Mouse (Mus musculus) layer of hippocampus, adult 9-11 months (tissue): ENCODE data around the gene Zfp428.
A peak's percentile ranks its signal among the peaks of the same experiment; 100 is the strongest.

Experiments used
- DNase-seq: peaks from one replicate; pipeline ENCODE4 v3.0.0; 2022

The Zfp428 gene

DNA sequence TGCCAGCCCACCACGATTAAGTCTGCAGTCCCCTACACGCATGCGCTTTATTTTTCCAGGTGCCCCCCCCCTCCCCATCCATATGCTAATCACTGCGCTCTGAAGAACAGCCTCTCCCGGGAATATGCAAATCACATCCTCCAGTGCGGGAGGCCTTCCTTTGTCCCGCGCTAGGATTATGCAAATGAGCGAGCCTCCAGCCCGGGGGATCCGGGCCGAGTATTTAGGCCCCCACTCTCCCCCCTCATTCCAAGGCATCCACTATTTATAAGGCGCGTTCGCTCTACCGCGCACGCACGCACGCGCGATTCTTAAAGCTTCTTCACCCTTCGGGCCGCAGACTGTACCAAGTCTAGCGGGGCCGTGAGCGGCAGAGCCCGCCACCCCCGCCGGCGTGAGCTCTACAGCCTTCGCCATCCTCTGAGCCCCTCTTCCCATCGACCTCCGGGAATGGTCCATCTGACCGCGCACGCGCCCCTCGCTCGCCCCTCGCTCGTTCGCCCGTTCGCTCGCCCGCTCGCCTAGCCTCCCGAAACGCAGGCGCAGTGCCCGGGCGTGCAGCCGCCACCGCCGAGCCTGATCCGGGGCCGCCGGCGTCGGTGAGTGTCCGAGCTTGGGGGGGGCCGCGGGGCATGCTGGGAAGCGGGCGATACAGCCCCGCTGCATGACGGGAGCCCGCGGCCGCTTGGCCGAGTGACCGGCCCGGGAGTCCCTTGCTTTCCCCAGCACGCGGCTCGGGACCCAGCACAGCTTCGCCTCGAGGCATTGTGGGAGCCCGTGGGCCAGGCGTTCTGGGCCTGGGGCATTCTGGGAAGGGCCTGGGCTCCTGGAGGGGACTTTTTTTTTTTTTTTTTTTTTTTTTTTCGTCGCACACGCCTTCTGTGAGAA is at the start of gene Zfp428:
Gene Zfp428 (plus strand): TSS at position 169 of the 888 bp plus-strand sequence.
- peak; percentile 79 for DNase-seq

GRCm38 (mm10) chr7:24457726-24458370 is 49.0 kb upstream of the Zfp428 start:
- no peak for DNase-seq

- DNase-seq: no peak
Observed at GRCm38 (mm10) chr7:24459440-24459839, 47.4 kb upstream of the Zfp428 start.

DNA sequence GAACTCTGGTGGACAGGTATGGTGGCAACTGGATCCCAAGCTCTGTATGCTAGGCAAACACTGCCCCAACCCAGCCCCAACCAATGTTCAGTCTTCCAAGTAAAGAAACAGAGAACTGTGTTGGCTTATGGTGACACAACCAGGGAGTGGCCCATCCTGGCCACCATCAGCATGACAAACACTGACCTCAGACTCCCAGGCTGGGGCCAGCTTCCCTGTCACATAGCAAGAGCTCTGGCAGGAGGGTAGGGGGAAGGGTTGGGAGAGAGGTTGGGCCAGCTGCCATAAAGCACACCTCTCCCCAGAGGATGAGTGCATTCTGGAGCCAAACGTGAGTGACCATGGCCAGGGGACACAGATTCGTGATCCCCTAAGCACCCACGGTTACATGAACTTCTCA is 47.0 kb upstream of the Zfp428 start:
- DNase-seq: no peak

DNA sequence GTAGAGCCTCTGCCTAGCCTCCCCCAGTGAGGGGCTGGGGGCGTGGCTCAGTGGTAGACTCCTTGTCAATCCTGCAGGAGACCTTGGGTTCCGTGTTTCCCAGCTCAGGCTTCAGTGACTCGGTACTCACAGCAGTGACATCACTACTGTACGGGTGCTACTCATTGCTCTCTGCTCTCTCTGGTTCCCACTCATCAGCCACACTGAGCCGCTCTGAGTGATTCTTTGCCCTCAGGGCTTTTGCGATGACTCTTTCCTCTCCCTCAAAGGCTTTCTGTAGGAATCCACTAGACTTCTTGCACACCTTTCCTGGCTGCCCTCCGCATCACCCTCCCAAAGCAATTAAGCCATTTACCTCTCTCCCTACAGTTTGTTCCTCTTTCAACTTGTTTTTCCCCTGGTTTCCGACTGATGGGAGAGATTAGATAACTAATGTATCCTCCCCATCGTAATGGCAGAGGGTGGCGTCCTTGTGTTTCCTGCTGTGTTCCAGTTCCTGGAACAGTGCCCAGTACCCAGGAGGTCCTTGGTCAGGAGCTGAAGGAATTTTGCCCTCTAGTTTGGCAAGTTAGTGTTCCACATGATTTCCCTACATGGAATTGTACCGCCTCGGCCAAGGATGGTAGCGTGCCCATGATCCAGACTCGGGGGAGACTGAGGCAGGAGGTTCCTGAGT is 45.3 kb upstream of the Zfp428 start:
- no peak for DNase-seq

DNA sequence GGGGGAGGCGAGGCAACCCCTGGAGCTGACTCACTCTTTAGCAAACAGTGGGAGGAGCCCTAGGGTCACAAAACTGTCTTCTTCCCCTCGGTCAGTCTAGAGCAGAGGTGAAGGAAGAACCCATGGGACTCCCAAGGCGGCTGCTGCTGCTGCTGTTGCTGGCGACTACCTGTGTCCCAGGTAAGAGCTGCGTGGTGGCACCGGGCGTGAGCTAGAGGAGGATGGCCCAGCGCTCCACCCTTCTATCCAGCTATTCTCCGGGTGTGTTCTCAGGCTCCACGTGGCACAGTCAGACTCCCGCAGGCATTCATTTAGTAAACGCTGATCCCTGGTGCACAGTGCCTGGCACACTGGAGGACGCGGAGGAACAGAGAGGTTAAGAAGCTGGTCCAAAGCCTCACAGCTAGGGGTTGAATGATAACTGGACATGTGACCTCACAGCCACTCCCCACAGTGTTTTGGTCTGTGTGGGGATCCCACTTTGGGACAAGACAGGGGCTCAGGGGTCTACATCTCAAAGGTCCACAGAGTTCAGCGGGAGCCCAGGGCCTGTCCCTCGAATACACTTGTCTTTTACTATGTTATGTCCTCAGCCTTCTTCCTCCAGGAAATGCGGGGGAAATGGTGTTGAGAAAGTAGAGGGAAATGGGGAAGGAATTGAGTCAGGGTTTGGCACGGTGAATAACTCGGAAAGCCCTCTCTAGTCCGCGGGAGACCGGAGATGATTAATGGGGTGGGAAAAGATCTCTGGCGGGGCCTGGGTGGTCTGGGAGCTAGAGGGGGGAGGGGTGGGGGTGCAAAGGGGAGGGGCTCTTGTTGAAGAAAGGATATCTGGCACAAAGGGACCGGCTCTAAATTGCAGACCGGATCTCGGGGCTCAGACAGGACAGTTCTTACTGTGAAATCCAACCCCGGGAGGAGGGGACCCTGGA is 44.2 kb upstream of the Zfp428 start, which contains the start of gene Plaur:
Gene Plaur (plus strand): TSS at position 97 of the 932 bp plus-strand sequence.
- no peak for DNase-seq

GRCm38 (mm10) chr7:24466835-24467234 is 40.0 kb upstream of the Zfp428 start:
- no peak for DNase-seq

DNA sequence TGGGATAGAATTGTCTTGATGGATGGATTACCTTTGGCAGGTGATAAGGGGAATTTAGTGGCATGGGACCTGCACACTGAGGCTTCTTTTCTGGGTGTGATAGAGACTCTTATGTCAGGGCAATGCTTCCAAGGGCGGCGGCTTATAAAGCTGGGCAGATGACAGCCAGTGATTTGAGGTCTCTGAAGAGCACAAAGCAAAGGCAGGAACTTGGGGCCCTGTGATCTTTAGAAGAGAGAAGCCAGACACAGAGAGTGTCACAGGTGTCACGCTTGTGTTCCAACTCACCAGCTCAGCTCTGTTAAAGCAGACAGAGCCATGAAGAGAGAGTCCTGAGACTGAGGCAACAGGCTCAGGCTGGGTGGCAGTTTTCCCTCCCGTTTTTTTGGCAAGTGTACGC is 38.9 kb upstream of the Zfp428 start:
- no peak for DNase-seq

GRCm38 (mm10) chr7:24469126-24469525 is 37.7 kb upstream of the Zfp428 start:
- no peak for DNase-seq

GRCm38 (mm10) chr7:24470356-24470755 is 36.5 kb upstream of the Zfp428 start:
- DNase-seq: no peak

DNA sequence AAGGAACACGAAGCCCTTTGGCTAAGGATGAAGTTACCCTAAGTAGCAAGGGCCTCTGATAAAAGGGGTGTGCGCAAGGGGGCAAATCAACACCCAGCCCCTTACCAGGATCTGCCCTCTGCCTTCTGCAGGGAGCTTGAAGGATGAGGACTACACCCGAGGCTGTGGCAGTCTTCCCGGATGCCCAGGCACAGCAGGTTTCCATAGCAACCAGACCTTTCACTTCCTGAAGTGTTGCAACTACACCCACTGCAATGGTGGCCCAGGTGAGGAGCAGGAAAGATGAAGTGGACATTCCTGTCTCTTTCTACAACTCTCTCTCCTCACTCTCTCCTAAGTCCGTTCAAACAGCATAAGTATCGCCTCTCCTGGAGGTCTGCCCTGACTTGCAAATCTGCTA is 34.4 kb upstream of the Zfp428 start:
- no peak for DNase-seq

GRCm38 (mm10) chr7:24472937-24473336 is 33.9 kb upstream of the Zfp428 start:
- DNase-seq: no peak

GRCm38 (mm10) chr7:24473913-24474529 is 32.8 kb upstream of the Zfp428 start:
- peak; percentile 69 for DNase-seq

DNA sequence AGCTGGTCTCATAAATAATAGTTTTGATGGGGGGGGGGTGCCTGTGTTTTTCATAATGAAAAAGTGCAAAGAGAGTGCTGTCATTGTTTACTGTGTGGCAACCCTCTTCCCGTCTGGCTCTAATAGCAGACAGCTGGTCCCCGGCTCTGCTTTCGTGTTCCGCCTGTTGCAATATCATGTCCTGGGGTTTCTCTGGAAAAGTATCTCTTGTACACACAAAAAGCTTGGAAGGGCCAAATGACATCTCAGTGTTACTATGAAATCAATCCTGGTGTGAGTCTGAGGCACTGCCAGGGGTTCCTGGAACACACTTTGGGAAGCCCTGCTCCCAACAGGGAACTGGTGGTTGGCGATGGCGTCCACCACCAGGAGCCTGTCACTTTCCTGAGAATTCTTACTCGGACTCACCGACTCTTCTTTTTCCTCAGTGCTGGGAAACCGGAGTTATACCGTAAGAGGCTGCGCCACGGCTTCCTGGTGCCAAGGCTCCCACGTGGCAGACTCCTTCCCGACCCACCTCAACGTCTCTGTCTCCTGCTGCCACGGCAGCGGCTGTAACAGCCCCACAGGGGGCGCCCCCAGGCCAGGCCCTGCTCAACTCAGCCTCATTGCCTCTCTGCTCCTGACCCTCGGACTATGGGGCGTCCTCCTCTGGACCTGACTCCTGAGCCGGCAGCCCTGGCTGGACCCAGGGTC is 31.8 kb upstream of the Zfp428 start:
- DNase-seq: peak; percentile 77

DNA sequence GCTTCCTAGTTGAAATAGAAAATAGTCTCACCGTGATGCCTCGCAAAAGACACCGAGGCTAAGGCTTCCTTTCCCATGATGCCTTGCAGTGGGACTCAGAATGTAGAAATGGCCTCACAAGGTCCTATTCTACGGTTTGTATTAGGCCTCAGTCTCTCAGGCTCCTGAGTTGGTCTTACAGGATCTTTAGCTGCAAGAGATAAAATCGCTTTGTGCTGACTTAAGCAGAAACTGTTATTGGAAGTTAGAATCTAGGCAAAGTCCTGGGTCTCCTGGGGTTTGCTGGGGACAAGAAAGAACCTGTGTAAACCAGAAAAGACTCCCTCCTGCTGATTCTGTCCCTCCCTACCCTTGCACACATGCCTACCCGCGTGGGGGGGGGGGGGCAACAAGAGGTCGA is 30.5 kb upstream of the Zfp428 start:
- DNase-seq: no peak

GRCm38 (mm10) chr7:24476856-24477255 is 29.9 kb upstream of the Zfp428 start:
- DNase-seq: no peak

DNA sequence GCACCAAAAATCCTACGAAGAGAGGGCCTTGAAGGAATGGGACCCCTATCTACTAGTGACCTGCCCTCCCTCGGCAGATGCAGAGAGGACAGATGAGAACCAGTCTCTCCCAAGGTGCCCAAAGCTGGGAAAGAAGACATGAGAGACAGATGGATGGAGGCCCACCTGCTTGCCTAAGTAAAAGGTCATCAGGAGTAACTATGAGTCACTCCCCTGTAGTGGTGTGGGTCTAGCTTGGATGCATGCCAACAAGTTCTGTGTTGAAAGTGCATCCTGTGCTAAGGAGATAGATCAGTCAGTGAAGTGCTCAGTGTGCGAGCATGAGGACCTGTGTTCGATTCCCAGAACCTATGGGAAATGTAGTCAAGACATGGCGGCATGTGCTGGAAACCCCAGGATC is 27.9 kb upstream of the Zfp428 start:
- DNase-seq: no peak

DNA sequence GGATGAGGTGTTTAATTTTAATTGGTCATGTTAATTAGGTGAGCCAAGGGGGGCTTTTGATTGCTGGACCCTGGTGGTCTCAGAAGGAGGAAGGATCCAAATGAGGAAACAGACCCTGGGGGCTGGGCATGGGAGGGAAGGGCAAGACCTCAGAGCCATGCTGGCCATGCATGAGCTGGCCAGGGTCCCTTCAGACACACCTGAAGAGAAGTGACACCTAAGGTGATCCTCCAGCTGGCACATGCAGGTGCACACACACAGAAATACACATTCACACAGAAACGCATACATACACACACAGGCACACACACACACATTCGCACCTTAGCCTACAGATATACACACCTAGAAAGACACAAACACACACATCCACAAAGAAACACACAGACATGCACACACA is 27.1 kb upstream of the Zfp428 start:
- no peak for DNase-seq

- DNase-seq: peak; percentile 59
Observed at GRCm38 (mm10) chr7:24480121-24480941, 26.5 kb upstream of the Zfp428 start.

DNA sequence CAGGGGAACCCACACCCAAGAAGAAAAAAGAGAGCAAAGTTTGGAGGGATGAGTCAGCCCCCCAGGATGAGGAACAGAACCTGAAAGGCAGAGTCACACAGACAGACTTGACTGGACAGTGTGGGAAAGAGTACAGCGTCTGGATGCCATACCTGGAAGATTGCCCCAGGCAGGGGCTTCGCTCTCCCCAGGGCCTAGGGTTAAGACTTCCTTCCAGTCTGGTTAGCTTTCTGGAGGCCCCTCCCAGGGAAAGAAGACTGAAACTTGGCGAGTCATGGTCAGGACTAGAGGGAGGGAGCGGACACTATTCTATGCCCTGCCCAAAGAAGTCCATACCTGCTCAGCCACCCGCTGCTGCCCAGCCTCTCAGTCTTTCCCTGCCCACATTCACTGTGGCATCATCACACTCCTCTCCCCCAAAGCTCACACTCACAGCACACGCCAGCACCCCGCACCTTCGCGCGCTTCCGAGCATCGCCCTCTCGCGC is 25.8 kb upstream of the Zfp428 start:
- no peak for DNase-seq
